Mouse (Mus musculus) ES-CJ7 (cell line): ENCODE measurements around the gene Zfp579.

ENCODE experiments used
- DNase-seq: peaks from one replicate; pipeline ENCODE4 v3.0.0; 2011; ENCODE audit warnings: low read depth, low spot score

Zfp579 gene

GRCm38 (mm10) chr7:5015118-5016001, 19.4 kb upstream of the Zfp579 start, which contains the start of gene Gm44973:
Gm44973 (plus strand) TSS chr7:5015496.
- DNase-seq, result peak; percentile 95

- DNase-seq, result peak; percentile 97
These were observed 18.5 kb upstream of the Zfp579 start, which contains the start of the genes Zfp524 and Fiz1 for GRCm38 (mm10) chr7:5014251-5015117. Zfp524 (plus strand) TSS chr7:5014415. Fiz1 (minus strand) TSS chr7:5014697.

- DNase-seq, result peak; percentile 94
These were observed 16.9 kb upstream of the Zfp579 start for GRCm38 (mm10) chr7:5012681-5013513.

GRCm38 (mm10) chr7:5008229-5008628, 12.3 kb upstream of the Zfp579 start:
- peak; percentile 68 for DNase-seq

DNA sequence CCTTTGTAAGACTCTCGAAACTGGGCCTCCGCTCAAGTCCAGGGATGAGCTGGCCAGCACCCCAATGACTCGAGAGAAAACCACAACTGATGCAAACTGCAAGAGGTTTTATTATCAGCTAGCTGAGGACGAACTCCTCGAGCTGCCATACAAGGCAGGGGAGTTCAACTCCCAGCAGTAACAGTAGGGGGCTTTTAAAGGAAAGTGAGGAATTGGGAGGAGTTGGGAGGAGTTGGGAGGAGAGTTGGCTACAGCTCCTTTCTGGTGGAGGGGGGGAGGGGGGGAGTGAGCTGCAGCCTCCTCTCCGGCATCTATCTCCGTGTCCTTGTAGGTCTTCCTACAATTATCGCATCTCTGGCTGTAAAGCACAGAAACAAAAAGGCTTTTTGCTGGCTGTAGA, 6.9 kb upstream of the Zfp579 start:
- DNase-seq, result peak; percentile 56

- DNase-seq, result no peak
These were observed 3.9 kb upstream of the Zfp579 start for GRCm38 (mm10) chr7:4999876-5000275.

DNA sequence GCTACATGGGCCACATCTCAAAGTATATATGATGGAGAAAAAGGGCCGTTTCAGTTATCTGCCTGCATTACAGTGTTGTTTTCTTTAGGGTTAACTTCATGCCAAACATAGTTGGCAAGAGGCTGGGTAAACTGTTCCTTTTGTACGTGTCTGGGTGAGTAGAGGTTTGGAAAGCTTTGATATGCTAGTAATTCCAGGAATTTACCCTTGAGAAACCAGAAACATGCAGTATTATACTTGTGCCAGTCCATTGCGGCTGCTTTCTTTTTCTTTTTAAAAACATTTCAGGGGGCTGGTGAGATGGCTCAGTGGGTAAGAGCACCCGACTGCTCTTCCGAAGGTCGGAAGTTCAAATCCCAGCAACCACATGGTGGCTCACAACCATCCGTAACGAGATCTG, 976 bp upstream of the Zfp579 start:
- no peak for DNase-seq

GRCm38 (mm10) chr7:4995268-4996002, 523 bp downstream of the Zfp579 start:
- no peak for DNase-seq

DNA sequence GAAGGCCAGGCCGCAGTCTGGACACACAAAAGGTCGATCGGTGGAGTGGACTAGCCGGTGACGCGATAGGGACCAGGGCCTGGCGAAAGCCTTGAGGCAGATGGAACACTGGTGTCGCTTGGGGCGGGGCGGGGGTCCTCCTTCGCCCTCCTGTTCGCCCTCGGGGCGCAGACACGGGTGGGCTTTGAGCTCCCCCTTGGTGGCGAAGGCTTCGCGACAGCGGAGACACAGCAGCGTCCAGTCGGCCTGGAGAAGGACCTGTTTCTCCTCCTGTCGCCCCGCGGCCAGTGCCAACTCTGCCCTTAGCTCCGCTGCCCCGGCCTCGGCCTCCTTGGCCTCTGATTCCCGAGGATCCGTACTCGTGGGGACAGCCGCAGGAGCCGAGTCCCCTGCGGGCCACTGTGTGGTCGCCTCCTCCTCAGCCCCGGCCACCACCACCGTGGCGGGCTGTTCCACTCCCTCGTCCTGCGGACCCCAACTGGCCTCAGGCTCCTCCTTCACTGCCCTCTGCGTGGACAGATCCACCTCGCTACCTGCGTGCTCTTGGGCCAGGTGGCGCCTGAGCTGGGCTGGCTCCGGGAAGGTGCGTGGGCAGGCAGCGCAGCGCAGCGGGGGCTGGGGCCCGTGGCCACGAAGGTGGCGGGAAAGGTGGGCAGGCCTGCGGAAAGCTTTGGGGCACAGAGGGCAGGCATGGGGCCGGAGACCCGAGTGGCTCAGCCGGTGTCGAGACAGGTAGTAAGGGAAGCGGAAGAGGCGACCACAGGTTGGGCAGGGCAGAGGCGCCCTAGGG, 1.8 kb downstream of the Zfp579 start:
- no peak for DNase-seq

DNA sequence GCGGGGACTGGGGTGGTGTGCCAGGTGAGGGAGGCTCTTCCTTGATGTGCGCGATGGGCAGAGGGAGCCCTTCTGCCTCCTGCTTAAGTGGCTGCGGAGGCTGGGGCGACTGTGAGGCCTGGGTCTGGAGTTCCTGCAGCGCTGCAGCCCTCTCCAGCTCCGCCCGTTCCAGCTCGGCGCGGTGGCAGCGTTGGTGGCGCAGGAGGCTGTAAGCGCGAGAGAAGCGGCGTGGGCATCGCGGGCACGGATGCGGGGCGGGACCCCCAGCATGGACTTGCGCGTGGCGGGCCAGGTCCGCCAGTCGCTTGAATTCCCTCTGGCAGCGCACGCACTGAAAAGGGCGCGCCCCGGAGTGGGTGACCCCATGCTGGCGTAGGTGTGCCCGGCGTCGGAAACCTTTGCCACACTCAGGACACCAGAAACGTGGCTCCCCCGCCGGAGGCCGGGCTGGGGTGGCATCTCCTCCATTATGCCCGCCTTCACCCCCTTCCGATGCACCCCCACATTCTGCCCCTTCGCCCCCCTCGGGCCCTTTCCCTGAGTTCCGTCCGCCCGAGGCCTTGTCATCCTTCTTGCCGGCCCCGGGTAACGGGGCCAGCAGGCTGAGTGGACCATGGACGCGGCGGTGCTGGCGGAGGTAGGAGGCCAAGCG, 2.5 kb downstream of the Zfp579 start:
- no peak for DNase-seq

DNA sequence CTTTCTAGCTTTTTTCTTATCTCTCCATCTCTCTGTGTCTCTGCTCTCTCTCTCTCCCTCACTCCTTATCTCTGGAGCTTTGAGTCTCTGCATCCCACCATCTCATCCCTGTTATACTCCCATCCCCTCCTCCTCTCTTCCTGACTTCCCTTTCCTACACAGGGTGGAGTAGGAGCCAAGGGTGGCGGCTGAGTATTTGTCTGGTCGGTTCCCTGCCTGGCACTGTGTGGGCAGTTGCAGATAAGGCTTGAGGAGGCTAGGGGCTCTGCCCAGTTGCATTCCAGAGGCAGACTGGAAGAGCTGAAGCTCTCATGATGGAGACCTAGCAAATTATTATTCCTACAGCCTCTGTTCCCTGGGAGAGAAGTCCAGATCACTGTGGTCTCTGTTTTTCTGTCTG, 7.7 kb downstream of the Zfp579 start:
- no peak for DNase-seq

- DNase-seq, result peak; percentile 62
These were observed 19.1 kb downstream of the Zfp579 start for GRCm38 (mm10) chr7:4976832-4977231.

DNA sequence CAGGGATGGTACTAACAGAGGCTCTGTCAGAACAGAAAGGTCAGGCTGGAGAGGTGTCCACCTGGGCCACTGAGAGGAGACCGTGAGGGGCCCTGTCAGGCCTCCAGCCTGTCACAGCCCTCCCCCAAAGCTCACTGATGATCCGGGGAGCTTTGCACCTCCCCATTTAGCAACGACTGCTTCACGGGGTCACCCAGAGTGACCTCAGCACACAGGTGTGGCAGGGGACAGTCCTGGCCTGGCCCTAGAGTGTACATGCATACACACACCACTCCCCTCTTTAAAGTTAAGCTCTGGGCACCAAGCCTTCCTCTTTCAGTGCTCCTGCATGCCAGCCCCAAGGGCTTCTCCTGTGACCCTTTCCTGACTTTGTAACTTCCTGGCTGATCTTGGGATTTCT, 20.5 kb downstream of the Zfp579 start:
- DNase-seq, result no peak

DNA sequence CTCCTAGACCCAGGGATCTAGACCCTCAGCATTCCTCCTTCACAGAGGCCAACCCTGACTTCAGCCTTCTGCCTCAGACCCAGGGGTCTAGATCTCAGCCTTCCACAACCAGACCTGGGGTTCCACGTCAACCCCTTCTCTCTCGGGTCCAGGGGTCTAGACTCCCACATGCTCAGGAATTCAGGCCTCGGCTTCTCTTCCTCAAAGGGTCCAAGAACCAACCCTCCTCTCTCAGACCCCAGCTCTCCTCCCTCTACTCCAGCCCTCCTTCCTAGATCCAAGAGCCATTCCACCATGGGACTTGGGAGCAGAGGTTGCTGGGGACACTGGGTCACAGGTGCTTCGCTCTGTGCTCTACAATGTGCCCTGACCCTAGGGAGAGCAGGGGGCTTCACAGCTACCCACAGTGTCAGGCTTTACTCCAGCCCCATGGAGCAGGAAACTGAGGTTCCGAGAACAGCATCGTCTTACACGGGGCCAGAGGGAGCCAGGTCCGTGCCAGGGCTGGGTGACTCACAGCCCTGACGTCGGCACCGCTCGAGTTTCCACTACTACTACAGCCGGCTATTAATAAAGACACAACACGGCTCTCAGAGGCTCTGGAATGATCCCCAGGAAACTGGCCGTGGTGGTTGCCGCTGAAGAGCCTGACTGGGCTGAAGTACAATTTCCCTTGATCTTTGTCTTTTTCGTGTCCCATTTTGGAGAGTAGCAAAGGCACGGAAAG, 23.5 kb downstream of the Zfp579 start:
- no peak for DNase-seq

GRCm38 (mm10) chr7:4971710-4972109, 24.2 kb downstream of the Zfp579 start:
- no peak for DNase-seq

DNA sequence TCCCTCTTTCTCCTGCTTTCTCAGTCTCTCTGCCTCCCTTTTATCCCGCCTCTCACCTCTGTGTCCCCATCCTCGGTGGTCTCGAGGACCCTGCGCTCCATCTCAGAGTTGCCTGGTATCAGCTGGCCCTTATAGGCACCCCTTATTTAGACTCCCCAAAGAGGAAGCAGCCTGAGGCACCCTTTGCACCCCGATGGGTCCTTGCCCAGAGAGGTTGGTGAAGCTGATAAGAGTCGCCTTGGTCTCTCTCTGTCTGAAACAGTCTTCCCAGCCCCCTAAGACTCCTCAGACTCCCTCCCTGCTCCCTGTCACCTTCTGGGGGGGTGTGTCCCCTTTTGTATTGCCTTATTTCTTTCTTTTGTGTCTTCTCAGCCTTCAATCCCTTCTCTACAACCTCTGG, 24.9 kb downstream of the Zfp579 start, which contains the start of gene Sbk3:
Gene Sbk3, minus strand, starts transcription at position 101 of the 400 bp plus-strand sequence.
- DNase-seq, result no peak

- DNase-seq, result no peak
These were observed 31.0 kb downstream of the Zfp579 start for GRCm38 (mm10) chr7:4964988-4965387.

DNA sequence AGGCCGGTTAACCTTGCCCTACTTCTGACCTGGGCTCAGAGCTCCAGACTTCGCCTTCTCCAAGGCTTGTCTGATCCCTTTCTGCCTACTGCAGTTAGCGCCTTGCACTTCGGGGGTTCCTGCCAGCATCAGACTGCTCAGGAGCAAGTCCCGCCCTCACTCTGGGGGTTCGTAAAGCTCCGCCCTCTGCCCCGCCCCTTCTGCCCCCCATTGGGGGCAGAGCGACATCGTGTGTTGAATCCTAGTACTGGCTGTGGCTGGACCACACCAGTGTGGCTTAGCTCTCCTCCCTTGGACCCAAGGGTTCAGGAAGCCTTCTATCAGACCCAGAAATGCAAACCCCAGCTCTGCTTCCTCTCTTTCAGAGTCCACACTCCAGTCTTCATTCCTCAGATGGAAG, 31.7 kb downstream of the Zfp579 start, which contains the start of gene Sbk2:
Gene Sbk2, minus strand, starts transcription at position 135 of the 400 bp plus-strand sequence.
- peak; percentile 87 for DNase-seq

- no peak for DNase-seq
These were observed 32.4 kb downstream of the Zfp579 start for GRCm38 (mm10) chr7:4963527-4963926.
